Mouse (Mus musculus): ENCODE results near the gene Tnfaip2. TPM values are rescaled to one million over a fixed set of nuclear protein-coding genes. Genes with fewer than 3 reads are reported as not detected.

Gene Tnfaip2
- polyA plus RNA-seq, 1 experiment from 2014 or later, result 4.0 TPM

DNA sequence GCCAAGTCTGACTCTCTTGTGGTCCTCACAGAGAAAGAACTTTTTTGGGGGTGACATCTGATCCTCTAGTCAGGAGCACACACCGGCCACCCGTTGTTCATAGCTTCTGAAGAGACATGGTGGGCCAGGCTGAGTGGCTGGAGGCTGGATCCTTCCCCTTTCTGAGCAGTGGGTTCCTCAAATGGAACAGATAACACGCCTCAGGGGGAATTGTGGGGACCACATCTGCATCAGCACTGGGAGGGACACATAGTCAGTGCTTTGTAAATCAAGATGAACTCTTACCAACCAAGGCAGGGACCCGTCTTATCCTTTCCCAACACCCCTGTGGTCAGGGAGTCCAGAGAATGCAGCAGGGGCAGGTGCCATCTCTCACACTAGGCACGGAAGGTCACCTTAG is 22.4 kb upstream of the Tnfaip2 start:
- DNase-seq (ENCODE audit: low spot score), result no peak
- Histone ChIP-seq H3K27ac (replicated peaks) (no peak overlapping the region), H3K4me3 (no peak overlapping the region), H3K36me3 (replicated peaks) (no peaks in the 10 kb centered on the region), H3K27me3 (replicated peaks; ENCODE audit: low read depth, poor library complexity, severe bottlenecking) (peaks cover 99% of the 10 kb centered on the region), H3K4me1 (peaks cover 40% of the 10 kb centered on the region), H3K9me3 (no peaks in the 10 kb centered on the region)
- WGBS, result 72% methylated on average over 5 of the region's 5 CpGs

DNA sequence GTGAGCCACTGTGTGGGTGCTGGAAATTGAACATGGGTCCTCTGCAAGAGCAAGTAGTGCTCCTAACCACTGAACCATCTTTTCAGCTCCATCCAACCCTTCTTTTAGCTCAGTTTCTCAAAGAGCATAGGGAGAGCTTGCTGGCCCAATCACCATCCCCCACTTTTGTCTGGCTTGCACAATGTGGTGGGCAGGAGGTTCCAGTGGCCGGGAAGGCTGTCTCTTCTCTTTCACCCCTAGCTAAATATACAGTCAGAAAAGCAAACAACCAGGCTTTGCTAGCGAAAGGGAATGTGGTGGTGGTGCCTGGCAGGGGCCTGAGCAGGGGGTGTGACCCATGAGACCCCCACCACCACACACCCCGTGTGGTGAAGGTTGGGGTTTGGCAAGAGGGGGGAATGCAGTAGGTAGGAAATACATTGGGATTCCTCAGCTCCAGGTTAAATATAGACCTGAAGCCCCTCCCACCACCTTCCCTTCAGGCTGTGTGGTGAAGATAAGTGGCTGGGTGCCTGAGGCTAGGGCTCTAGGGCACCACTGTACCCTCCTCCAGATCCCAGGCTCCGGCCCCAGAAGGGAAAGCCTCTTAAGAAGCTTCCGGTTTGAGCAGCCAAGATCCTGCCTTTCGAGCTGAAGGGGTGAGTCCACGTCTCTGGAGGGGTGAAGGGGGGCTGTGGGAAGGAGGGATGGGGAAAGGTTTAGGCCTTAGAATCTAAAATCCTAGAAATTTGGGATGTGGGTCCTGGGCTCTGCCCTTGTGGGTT is 21.1 kb upstream of the Tnfaip2 start:
- Histone ChIP-seq H3K27me3 (replicated peaks; ENCODE audit: low read depth, poor library complexity, severe bottlenecking) (peaks cover 99% of the 10 kb centered on the region), H3K4me3 (no peak overlapping the region), H3K9me3 (no peaks in the 10 kb centered on the region), H3K36me3 (replicated peaks) (no peaks in the 10 kb centered on the region), H3K4me1 (peaks cover 50% of the 10 kb centered on the region), H3K27ac (replicated peaks) (no peak overlapping the region)
- DNase-seq (ENCODE audit: low spot score), result no peak
- WGBS, result 52% methylated on average over 7 of the region's 7 CpGs

DNA sequence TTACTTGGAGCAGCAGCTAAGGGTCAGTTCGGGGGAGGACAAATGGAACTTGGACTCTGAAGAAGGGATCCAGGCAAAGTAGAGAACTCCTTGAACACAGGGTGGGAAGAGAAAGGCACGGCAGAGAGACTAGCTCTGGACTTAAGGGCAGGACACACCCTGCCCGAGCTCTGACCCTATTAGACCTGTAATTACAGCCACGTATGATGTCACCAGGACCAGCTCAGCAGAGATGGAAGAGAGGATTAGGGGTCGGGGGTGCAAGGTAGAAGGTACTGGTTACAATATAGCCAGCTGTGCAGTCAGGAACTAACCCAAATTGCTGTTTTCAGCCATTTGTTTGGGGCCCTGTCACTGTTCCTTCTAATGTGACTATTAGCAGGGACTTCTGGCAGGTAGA is 19.4 kb upstream of the Tnfaip2 start:
- Histone ChIP-seq H3K36me3 (replicated peaks) (no peaks in the 10 kb centered on the region), H3K4me1 (peaks cover 42% of the 10 kb centered on the region), H3K9me3 (no peaks in the 10 kb centered on the region), H3K27ac (replicated peaks) (no peak overlapping the region), H3K4me3 (no peak overlapping the region), H3K27me3 (replicated peaks; ENCODE audit: low read depth, poor library complexity, severe bottlenecking) (peaks cover 100% of the 10 kb centered on the region)
- no peak for DNase-seq (ENCODE audit: low spot score)
- WGBS, result 40% methylated on average over 5 of the region's 5 CpGs

DNA sequence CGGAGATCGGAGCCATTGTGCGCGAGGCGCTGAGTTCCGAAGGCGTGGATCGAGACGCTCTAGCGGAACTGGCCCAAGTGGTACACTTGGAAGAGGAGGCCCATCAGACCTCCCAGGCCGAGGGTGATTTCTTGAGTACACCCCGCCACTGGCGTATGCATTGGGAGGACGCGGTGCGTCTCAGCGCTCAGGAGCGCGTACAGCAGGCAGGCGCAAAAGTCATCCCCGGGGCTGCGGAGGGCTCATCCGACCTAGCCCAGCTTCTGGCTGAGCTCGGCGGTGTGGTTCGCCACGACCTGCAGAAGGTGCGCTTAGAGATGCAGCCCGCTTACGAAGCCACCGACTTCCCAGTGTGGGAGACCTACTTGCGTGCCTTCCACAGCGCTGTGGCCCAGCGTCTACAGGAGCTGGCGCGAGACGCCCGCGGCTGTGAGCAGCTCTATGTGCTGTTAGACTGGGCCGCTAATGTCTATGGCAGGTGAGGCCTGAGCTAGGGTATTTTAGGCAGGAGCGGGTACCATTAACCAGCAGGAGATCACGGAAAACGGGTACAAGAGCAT is 18.6 kb upstream of the Tnfaip2 start:
- DNase-seq (ENCODE audit: low spot score), result peak; percentile 50
- WGBS, result 3% methylated on average over 43 of the region's 43 CpGs
- H3K27me3 ChIP-seq (replicated peaks; ENCODE audit: low read depth, poor library complexity, severe bottlenecking), result peaks cover 100% of the 10 kb centered on the region
- H3K27ac ChIP-seq (replicated peaks), result 0 out of 2 replicates have a peak overlapping the region, but pooled peaks have one; percentile 10
- no peaks in the 10 kb centered on the region for H3K36me3 ChIP-seq (replicated peaks)
- peaks cover 49% of the 10 kb centered on the region for H3K4me1 ChIP-seq
- peak overlapping the region; percentile 53 for H3K4me3 ChIP-seq
- H3K9me3 ChIP-seq, result no peaks in the 10 kb centered on the region

DNA sequence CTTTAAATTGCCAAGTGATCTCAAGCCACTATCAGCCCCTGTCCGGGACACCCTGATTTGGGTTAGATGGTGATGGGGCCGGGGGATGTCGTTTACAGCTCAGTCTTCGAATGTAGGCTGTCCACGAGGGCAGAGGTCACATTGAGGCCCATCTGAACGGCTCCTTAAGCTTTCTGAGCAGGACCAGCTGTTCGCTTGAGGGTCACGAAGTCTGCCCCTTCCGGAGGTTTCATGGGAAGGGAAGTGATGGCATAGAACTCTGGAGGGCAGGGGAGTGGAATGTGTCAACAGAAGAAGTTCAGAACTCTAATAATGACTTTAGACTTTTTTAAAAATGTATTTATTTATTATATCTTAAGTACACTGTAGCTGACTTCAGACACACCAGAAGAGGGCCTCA is 17.7 kb upstream of the Tnfaip2 start:
- no peaks in the 10 kb centered on the region for H3K36me3 ChIP-seq (replicated peaks)
- H3K4me3 ChIP-seq, result no peak overlapping the region
- no peak for DNase-seq (ENCODE audit: low spot score)
- H3K4me1 ChIP-seq, result peaks cover 58% of the 10 kb centered on the region
- no peak overlapping the region for H3K27ac ChIP-seq (replicated peaks)
- 17% methylated on average over 9 of the region's 9 CpGs for WGBS
- no peaks in the 10 kb centered on the region for H3K9me3 ChIP-seq
- H3K27me3 ChIP-seq (replicated peaks; ENCODE audit: low read depth, poor library complexity, severe bottlenecking), result peaks cover 100% of the 10 kb centered on the region

DNA sequence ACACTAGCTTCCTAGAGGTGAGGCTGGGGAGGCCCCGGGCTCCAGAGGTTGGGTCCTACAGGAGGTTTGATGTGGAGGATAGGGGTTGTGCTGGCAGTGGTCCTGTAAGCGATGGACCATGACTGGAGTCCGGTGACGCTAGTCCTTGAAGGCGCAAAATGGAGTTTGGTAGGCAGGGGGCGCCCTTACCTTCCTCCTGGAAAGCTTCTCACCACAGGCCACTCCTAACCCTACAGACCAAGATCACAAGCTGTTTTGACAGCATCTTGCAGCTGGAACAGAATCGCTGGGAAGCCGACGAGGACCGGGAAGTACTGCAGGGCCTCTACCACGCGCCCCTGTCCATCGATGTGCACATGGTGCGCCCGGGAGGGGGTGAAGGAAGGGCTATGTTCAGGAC is 17.0 kb upstream of the Tnfaip2 start:
- Histone ChIP-seq H3K9me3 (no peaks in the 10 kb centered on the region), H3K36me3 (replicated peaks) (no peaks in the 10 kb centered on the region), H3K27ac (replicated peaks) (no peak overlapping the region), H3K4me3 (peak overlapping the region; percentile 1; the same call in 1 of the 2 replicates), H3K4me1 (peaks cover 65% of the 10 kb centered on the region), H3K27me3 (replicated peaks; ENCODE audit: low read depth, poor library complexity, severe bottlenecking) (peaks cover 100% of the 10 kb centered on the region)
- WGBS, result 4% methylated on average over 15 of the region's 15 CpGs
- peak; percentile 87 for DNase-seq (ENCODE audit: low spot score)

DNA sequence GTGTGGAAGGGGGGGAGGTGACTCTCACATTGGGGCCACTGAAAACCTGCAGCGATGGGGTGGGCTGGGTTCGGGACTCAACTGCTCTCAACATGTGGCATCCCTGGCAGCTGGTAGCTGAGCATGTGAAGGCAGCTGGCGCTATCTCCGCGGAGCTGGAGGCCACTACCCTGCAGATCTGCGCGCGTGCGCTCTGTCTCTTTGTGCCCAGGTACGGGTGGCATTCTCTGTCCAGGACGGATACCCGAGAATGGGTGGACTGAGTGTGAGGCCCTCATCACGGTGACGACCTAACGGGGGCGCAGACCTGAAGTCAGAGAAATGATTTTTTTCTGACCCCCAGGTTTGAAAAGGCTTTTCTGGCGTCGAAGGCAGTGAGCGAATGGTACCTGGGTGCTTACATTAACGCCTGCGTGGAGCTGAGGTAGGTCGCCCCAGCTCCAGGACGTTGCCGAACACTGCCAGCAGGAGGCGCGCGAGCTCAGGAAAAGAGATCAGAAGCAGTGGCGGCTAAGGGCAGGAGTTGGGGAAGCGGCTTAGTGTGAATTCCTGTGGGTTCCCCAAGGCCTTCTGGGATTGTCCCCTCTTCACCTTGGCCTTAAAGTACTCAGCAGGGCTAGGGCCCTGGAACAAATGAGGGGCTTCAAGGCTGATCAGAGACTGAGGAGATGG is 16.3 kb upstream of the Tnfaip2 start:
- 17% methylated on average over 29 of the region's 29 CpGs for WGBS
- Histone ChIP-seq H3K36me3 (replicated peaks) (no peaks in the 10 kb centered on the region), H3K27ac (replicated peaks) (no peak overlapping the region), H3K4me1 (peaks cover 69% of the 10 kb centered on the region), H3K27me3 (replicated peaks; ENCODE audit: low read depth, poor library complexity, severe bottlenecking) (peaks cover 100% of the 10 kb centered on the region), H3K4me3 (no peak overlapping the region), H3K9me3 (no peaks in the 10 kb centered on the region)
- DNase-seq (ENCODE audit: low spot score), result peak; percentile 92

DNA sequence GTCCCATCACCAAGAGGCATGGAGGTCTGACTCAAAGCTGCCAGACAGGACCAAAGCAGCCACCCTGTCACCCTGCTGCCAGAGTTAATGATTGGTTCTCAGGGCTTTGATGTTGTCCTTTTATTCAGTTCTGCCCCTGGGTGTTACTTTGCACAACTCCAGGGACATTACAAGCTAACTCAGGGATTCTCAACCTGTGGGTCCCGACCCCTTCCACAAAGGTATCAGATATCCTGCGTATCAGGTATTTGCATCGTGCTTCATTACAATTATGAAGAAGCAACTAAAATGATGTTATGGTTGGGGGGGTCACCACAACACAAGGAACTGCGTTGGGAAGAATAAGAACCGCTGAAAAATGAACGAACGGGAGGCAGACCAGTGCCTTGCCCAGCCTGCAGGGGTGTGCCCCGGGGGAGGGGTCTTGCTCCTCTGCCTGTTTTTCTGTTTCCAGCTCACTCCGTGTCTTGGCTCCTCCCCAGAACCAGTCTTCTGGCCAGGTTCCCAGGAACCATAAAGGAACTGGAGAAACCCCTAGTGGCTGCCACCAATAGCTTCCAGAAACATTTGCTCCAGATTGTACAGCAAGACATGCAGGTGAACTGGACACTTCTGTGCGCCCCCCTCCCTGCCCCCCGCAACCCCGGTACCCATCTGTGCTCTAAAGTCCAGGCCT is 14.7 kb upstream of the Tnfaip2 start:
- peaks cover 100% of the 10 kb centered on the region for H3K27me3 ChIP-seq (replicated peaks; ENCODE audit: low read depth, poor library complexity, severe bottlenecking)
- 42% methylated on average over 12 of the region's 12 CpGs for WGBS
- no peaks in the 10 kb centered on the region for H3K9me3 ChIP-seq
- H3K4me1 ChIP-seq, result peaks cover 81% of the 10 kb centered on the region
- no peak overlapping the region for H3K4me3 ChIP-seq
- no peak for DNase-seq (ENCODE audit: low spot score)
- no peaks in the 10 kb centered on the region for H3K36me3 ChIP-seq (replicated peaks)
- no peak overlapping the region for H3K27ac ChIP-seq (replicated peaks)

DNA sequence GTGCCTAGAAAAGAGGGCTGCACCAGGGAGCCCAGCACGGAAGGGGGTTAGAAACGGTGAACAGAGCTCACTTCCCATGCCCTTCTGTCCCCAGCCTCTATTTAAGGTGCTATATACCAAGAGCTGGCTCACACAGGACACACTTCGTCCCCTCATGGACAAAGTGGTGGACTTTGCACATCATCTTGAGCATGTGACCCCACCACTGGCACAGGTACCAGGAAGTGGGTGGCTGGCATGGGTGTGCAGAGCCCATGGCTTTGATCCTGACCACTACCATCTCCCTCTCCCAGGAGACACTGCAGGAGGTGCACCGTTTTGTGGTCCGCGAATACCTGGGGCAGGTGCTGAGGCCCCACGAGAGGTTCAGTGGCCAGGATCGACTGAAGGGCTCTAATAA is 13.9 kb upstream of the Tnfaip2 start:
- 18% methylated on average over 8 of the region's 8 CpGs for WGBS
- Histone ChIP-seq H3K4me1 (peaks cover 86% of the 10 kb centered on the region), H3K27ac (replicated peaks) (peak overlapping the region; percentile 78), H3K4me3 (peak overlapping the region; percentile 56), H3K9me3 (no peaks in the 10 kb centered on the region), H3K36me3 (replicated peaks) (no peaks in the 10 kb centered on the region), H3K27me3 (replicated peaks; ENCODE audit: low read depth, poor library complexity, severe bottlenecking) (peaks cover 100% of the 10 kb centered on the region)
- no peak for DNase-seq (ENCODE audit: low spot score)

DNA sequence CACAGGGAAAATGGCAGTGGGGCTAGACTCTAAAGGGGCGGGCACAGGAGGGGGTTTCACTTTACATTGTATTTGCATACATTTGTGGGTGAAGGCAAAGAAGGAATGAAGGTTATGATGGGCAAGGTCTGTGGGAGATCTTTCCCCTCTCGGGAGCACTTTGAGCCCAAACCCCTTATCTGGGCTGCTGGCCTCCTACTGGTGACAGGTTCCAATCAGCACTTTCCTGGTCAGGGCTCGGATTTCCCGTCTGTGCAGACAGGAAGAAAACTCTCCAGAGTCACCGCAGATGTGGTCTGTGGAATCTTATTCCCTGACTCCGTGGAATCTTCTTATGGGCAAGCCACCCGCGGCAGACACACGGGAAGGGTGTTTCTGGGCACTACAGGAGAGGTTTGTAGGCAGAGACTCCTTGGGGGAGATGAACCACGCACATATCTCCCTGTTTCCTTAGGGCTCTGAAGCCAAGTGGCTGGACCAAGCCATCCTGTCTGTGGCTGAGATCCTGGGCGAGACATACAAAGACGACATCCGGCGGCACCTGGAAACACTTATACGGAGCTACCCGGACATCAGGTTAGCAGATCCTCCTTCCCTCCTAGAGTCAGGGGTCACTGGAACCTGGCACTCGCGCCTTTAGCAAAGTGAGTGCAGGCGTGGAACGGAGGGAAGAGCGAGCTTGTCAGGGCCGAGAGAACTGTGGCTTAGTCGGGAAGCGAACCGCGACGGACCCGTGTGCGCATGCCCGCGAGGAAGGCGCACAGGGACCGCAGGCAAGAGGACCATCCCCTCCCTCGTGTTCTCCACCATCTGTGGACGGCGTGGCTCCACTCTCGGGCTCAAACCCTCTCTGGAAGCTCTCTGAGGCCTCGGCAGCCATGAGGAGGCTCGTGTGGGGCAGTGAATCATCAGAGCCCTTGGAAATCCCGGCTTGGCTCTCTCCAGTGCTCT is 13.0 kb upstream of the Tnfaip2 start:
- H3K36me3 ChIP-seq (replicated peaks), result no peaks in the 10 kb centered on the region
- H3K27ac ChIP-seq (replicated peaks), result peak overlapping the region; percentile 78
- H3K27me3 ChIP-seq (replicated peaks; ENCODE audit: low read depth, poor library complexity, severe bottlenecking), result peaks cover 100% of the 10 kb centered on the region
- H3K4me3 ChIP-seq, result peak overlapping the region; percentile 56
- peaks cover 85% of the 10 kb centered on the region for H3K4me1 ChIP-seq
- WGBS, result under 1% methylated on average over 40 of the region's 40 CpGs
- H3K9me3 ChIP-seq, result no peaks in the 10 kb centered on the region
- DNase-seq (ENCODE audit: low spot score), result peak; percentile 74

DNA sequence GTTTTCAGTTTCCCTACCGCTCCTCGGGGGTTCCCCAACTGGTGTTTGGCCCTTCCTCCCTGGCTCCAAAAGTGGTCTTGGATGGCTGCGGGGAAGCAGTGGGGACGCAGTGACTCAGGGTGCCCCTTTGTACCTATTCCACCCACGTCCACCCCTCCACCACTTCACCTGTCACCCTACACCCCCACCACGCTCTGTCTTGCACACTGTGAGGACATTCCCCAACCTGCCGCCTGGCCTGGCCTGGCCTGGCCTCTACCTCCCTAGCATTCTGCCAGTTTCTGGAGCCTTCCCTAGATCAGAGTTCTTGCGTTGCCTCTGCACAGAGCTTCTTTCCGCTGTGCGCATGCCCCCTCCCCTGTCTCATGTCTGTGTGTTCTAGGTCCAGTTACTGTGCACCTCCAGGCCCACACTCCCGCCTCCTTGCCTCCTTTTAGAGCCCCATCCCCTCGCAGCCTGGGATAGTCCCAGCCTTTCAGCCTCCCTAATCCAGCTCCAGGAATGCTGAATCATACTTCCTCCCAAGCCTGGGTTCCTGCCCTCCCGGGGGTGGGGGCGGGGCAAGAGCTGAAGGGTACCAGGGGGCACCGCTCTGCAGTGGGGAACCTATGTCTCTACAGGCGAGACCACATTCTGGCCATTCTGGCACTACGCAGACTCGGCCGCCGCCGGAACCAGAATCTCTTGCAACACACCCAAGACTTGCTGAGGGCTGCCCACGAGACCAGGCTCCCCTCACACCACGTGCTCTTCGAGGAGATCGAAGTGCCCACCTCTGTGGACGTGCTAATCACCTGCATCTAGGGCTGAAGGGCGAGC is 12.0 kb upstream of the Tnfaip2 start:
- DNase-seq (ENCODE audit: low spot score), result peak; percentile 56
- peaks cover 99% of the 10 kb centered on the region for H3K27me3 ChIP-seq (replicated peaks; ENCODE audit: low read depth, poor library complexity, severe bottlenecking)
- peak overlapping the region; percentile 78 for H3K27ac ChIP-seq (replicated peaks)
- WGBS, result 7% methylated on average over 27 of the region's 27 CpGs
- H3K4me1 ChIP-seq, result peaks cover 88% of the 10 kb centered on the region
- H3K4me3 ChIP-seq, result peak overlapping the region; percentile 56
- no peaks in the 10 kb centered on the region for H3K9me3 ChIP-seq
- H3K36me3 ChIP-seq (replicated peaks), result no peaks in the 10 kb centered on the region
